Mouse (Mus musculus) erythroblast, embryonic 14.5 days (primary cell): ENCODE results near the gene Nip7.
"Not testable (repeated sequence)": the region's sequence is repeated elsewhere in the genome, so short reads cannot be mapped to it uniquely, and the experiment has no call there.

Experiments
- GATA1 ChIP-seq: IDR thresholded peaks from 2 replicates; pipeline ENCODE4 v1.6.1; 2012; ENCODE audit warnings: low read length, inconsistent platforms, mixed read lengths
- TAL1 ChIP-seq: IDR thresholded peaks from 3 replicates; pipeline ENCODE4 v1.6.1; 2012; ENCODE audit warnings: low read length, inconsistent platforms, mixed read lengths

DNA sequence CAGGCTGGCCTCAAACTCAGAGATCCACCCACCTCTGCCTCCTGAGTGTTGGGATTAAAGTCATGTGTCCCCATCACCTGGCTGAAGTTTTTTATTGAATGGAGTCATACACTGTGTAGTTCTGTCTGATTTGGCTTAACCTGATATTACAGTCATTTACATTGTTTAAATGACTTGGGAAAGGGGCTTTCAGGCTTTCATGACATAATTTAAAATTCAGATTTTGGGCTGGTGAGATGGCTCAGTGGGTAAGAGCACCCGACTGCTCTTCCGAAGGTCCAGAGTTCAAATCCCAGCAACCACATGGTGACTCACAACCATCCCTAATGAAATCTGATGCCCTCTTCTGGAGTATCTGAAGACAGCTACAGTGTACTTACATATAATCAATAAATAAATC is 23.1 kb upstream of the Nip7 start:
- not testable (repeated sequence) for TF ChIP-seq GATA1, TAL1
